Mouse (Mus musculus) embryonic facial prominence, embryonic 15.5 days (tissue): ENCODE data around the gene Bola1. TPM values are rescaled to one million over a fixed set of nuclear protein-coding genes. Genes with fewer than 3 reads are reported as not detected.
"Not testable (repeated sequence)": the region's sequence is repeated elsewhere in the genome, so short reads cannot be mapped to it uniquely, and the experiment has no call there.

ENCODE experiments used
- ATAC-seq: fragments of 200-750 bp; cut with Nextera tagmentation; 2 replicates; pipeline ENCODE4 v1.8.0; 2017; ENCODE audit warnings: low read depth, moderate TSS enrichment; ENCODE audit not compliant: insufficient number of reproducible peaks, low FRiP score, low TSS enrichment
- H3K27ac ChIP-seq: fragments of 300-500 bp; sonication (generic); replicated peaks from 2 replicates; pipeline ENCODE4 v1.5.1; 2015; ENCODE audit warnings: mild to moderate bottlenecking, inconsistent platforms
- H3K27me3 ChIP-seq: fragments of 300-500 bp; sonication (generic); 2 replicates; pipeline ENCODE4 v1.6.1; 2015; ENCODE audit warnings: inconsistent platforms
- H3K36me3 ChIP-seq: fragments of 300-500 bp; sonication (generic); 2 replicates; pipeline ENCODE4 v1.6.1; 2015; ENCODE audit warnings: mild to moderate bottlenecking, inconsistent platforms
- H3K4me1 ChIP-seq: fragments of 300-500 bp; sonication (generic); 2 replicates; pipeline ENCODE4 v1.6.1; 2015; ENCODE audit warnings: inconsistent platforms
- H3K4me2 ChIP-seq: fragments of 300-500 bp; sonication (generic); replicated peaks from 2 replicates; pipeline ENCODE4 v1.6.1; 2015; ENCODE audit warnings: mild to moderate bottlenecking, inconsistent platforms
- H3K4me3 ChIP-seq: fragments of 300-500 bp; sonication (generic); replicated peaks from 2 replicates; pipeline ENCODE4 v1.5.1; 2015; ENCODE audit warnings: mild to moderate bottlenecking, inconsistent platforms
- H3K9ac ChIP-seq: fragments of 300-500 bp; sonication (generic); 2 replicates; pipeline ENCODE4 v1.6.1; 2015; ENCODE audit warnings: inconsistent platforms
- H3K9me3 ChIP-seq: fragments of 300-500 bp; sonication (generic); replicated peaks from 2 replicates; pipeline ENCODE4 v1.6.1; 2016; ENCODE audit warnings: inconsistent platforms
- WGBS: fragments of 180-500 bp; shearing (Covaris S2); methylation state at CpG from one replicate; pipeline ENCODE4 v1.1.7; 2015; 5-methylcytosine and 5-hydroxymethylcytosine counted together
- polyA plus RNA-seq: library from polyadenylated mRNA; unstranded; fragments of >200 nt; fragmentation: Nextera tagmentation; extraction: Ambion mirVana; gene quantifications from 2 replicates; pipeline ENCODE4 v1.2.1, GENCODE M21; 2015

The Bola1 gene
- polyA plus RNA-seq, 1 experiment from 2014 or later = 52.6 TPM

GRCm38 (mm10) chr3:96246427-96246856 is 26.9 kb upstream of the Bola1 start, which contains the start of gene Hist2h3c1:
Gene Hist2h3c1, plus strand, starts transcription at chr3:96246685.
- H3K9me3 ChIP-seq, H3K36me3 ChIP-seq, H3K27me3 ChIP-seq: not testable (repeated sequence)
- Histone ChIP-seq H3K4me3 (peak within 1 kb of the TSS; percentile 41), H3K4me2 (peak within 1 kb of the TSS; percentile 44), H3K27ac (peak within 1 kb of the TSS; percentile 83; the same call in 1 of the 2 replicates), H3K4me1 (peaks cover 25% of the 10 kb centered on the region), H3K9ac (peak within 1 kb of the TSS; percentile 40)
- ATAC-seq = peak; percentile 94
- 0% methylated on average over 5 of the region's 47 CpGs for WGBS

- not testable (repeated sequence) for ATAC-seq, H3K27me3 ChIP-seq, H3K36me3 ChIP-seq, H3K9me3 ChIP-seq, H3K9ac ChIP-seq
- Histone ChIP-seq H3K4me2 (0 out of 2 replicates have a peak overlapping the region, but pooled peaks have one; percentile 25), H3K4me3 (peak overlapping the region; percentile 36), H3K4me1 (peaks cover 27% of the 10 kb centered on the region), H3K27ac (peak overlapping the region; percentile 83; the same call in 1 of the 2 replicates)
- WGBS = under 1% methylated on average over 11 of the region's 21 CpGs
These were observed 26.5 kb upstream of the Bola1 start for GRCm38 (mm10) chr3:96246018-96246417.

GRCm38 (mm10) chr3:96245003-96245886 is 25.7 kb upstream of the Bola1 start, which contains the start of gene Hist2h2aa1:
Gene Hist2h2aa1, plus strand, starts transcription at chr3:96245497.
- not testable (repeated sequence) for H3K36me3 ChIP-seq, H3K27me3 ChIP-seq, H3K9me3 ChIP-seq
- 0% methylated on average over 21 of the region's 88 CpGs for WGBS
- Histone ChIP-seq H3K4me3 (peak within 1 kb of the TSS; percentile 54), H3K27ac (peak within 1 kb of the TSS; percentile 99), H3K4me2 (peak within 1 kb of the TSS; percentile 60), H3K4me1 (peaks cover 31% of the 10 kb centered on the region), H3K9ac (peak within 1 kb of the TSS; percentile 64)
- ATAC-seq = peak; percentile 88

GRCm38 (mm10) chr3:96243921-96244572 is 24.5 kb upstream of the Bola1 start:
- WGBS = 75% methylated on average over 7 of the region's 7 CpGs
- Histone ChIP-seq H3K9ac (0 out of 2 replicates have a peak overlapping the region, but pooled peaks have one; percentile 64), H3K4me2 (peak overlapping the region; percentile 60), H3K4me3 (peak overlapping the region; percentile 54), H3K4me1 (peaks cover 30% of the 10 kb centered on the region), H3K27ac (peak overlapping the region; percentile 99), H3K9me3 (no peaks in the 10 kb centered on the region), H3K27me3 (no peaks in the 10 kb centered on the region), H3K36me3 (no peaks in the 10 kb centered on the region)
- no peak for ATAC-seq

- Histone ChIP-seq H3K36me3 (no peaks in the 10 kb centered on the region), H3K9me3 (no peaks in the 10 kb centered on the region), H3K27ac (peak overlapping the region; percentile 91), H3K27me3 (no peaks in the 10 kb centered on the region), H3K4me3 (peak overlapping the region; percentile 32), H3K4me2 (peak overlapping the region; percentile 39), H3K9ac (peak overlapping the region; percentile 18; the same call in 1 of the 2 replicates), H3K4me1 (peaks cover 34% of the 10 kb centered on the region)
- 76% methylated on average over 9 of the region's 9 CpGs for WGBS
- ATAC-seq = no peak
These were observed 21.3 kb upstream of the Bola1 start for GRCm38 (mm10) chr3:96240799-96241197.

- H3K9me3 ChIP-seq, H3K36me3 ChIP-seq, H3K27me3 ChIP-seq: not testable (repeated sequence)
- peaks cover 34% of the 10 kb centered on the region for H3K4me1 ChIP-seq
- H3K4me2 ChIP-seq = peak within 1 kb of the TSS; percentile 39
- H3K27ac ChIP-seq = peak within 1 kb of the TSS; percentile 91
- WGBS = 3% methylated on average over 31 of the region's 85 CpGs
- peak within 1 kb of the TSS; percentile 38 for H3K4me3 ChIP-seq
- ATAC-seq = peak; percentile 89
- H3K9ac ChIP-seq = peak within 1 kb of the TSS; percentile 18; the same call in 1 of the 2 replicates
These were observed 20.7 kb upstream of the Bola1 start, which contains the start of gene Hist2h2aa2 for GRCm38 (mm10) chr3:96239949-96240798. Gene Hist2h2aa2, minus strand, starts transcription at chr3:96240276.

GRCm38 (mm10) chr3:96238954-96239793 is 19.7 kb upstream of the Bola1 start, which contains the start of gene Hist2h3c2:
Gene Hist2h3c2, minus strand, starts transcription at chr3:96239127.
- H3K27me3 ChIP-seq, H3K36me3 ChIP-seq, H3K9me3 ChIP-seq: not testable (repeated sequence)
- Histone ChIP-seq H3K4me2 (peak within 1 kb of the TSS; percentile 50), H3K27ac (peak within 1 kb of the TSS; percentile 84), H3K4me3 (peak within 1 kb of the TSS; percentile 45), H3K9ac (peak within 1 kb of the TSS; percentile 44), H3K4me1 (peaks cover 29% of the 10 kb centered on the region)
- 0% methylated on average over 14 of the region's 68 CpGs for WGBS
- peak; percentile 92 for ATAC-seq

GRCm38 (mm10) chr3:96237904-96238511 is 18.5 kb upstream of the Bola1 start:
- peak overlapping the region; percentile 50 for H3K4me2 ChIP-seq
- H3K9me3 ChIP-seq = no peaks in the 10 kb centered on the region
- peaks cover 25% of the 10 kb centered on the region for H3K4me1 ChIP-seq
- peak overlapping the region; percentile 44 for H3K9ac ChIP-seq
- no peaks in the 10 kb centered on the region for H3K36me3 ChIP-seq
- peak overlapping the region; percentile 80 for H3K27ac ChIP-seq
- H3K27me3 ChIP-seq = no peaks in the 10 kb centered on the region
- 1% methylated on average over 12 of the region's 12 CpGs for WGBS
- peak overlapping the region; percentile 45 for H3K4me3 ChIP-seq
- no peak for ATAC-seq

- H3K9ac ChIP-seq = peak overlapping the region; percentile 44
- H3K9me3 ChIP-seq = no peaks in the 10 kb centered on the region
- H3K4me2 ChIP-seq = peak overlapping the region; percentile 50
- peak overlapping the region; percentile 45 for H3K4me3 ChIP-seq
- WGBS = 12% methylated on average over 7 of the region's 7 CpGs
- no peaks in the 10 kb centered on the region for H3K27me3 ChIP-seq
- H3K27ac ChIP-seq = peak overlapping the region; percentile 65
- no peaks in the 10 kb centered on the region for H3K36me3 ChIP-seq
- ATAC-seq = no peak
- H3K4me1 ChIP-seq = peaks cover 21% of the 10 kb centered on the region
These were observed 17.9 kb upstream of the Bola1 start for GRCm38 (mm10) chr3:96237335-96237903.
